Mouse (Mus musculus) heart, postnatal 0 days (tissue): ENCODE measurements at regions not wholly inside any gene's neighbourhood (a gene's known extent, or its start where the extent isn't known, plus 50 kb on each side); places are given as distances from the start of the nearest gene placed in this dataset.

Experiments
- CTCF ChIP-seq: IDR thresholded peaks from 2 replicates; pipeline ENCODE4 v1.5.1; 2016; ENCODE audit warnings: antibody characterized with exemption, control low read depth, low read depth
- EP300 ChIP-seq: IDR thresholded peaks from 2 replicates; pipeline ENCODE4 v1.6.1; 2016; ENCODE audit warnings: antibody characterized with exemption, low read depth

DNA sequence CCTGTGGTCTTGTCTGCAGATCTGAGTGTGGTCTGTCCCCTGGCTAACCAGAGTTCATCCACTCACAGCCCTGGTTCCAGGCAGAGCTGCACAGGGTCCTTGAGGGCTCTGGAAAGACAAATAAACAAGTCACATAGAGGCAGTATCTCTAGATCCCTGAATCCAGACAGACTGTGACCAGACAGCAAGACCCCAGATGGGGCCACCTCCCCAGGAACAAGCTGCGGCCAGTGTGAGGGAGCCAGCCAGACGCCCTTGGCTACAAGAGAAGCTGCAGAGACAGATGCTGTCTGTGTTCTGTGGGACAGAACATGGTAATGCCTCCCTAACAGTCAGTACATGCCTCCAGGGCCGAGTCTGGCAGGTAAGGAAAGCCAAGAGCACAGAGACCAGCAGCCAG lies 127.6 kb upstream of the Ccnd1 start:
- TF ChIP-seq EP300 = no peak
- TF ChIP-seq CTCF = no peak
